Mouse (Mus musculus) natural killer cell, adult 2 months (primary cell): Measurements from ENCODE around the gene Gpd1l.
"Not testable (repeated sequence)": the region's sequence is repeated elsewhere in the genome, so short reads cannot be mapped to it uniquely, and the experiment has no call there.

Experiments used
- DNase-seq, 2 experiments: peaks; one replicate each; pipeline ENCODE4 v3.0.0; 2022; ENCODE audit warnings: low spot score in 2 of 2

The Gpd1l gene

GRCm38 (mm10) chr9:114933723-114934171 lies at the start of gene Gpd1l:
TSS of gene Gpd1l (minus strand) at chr9:114933987.
- peak; percentile 82 to 91 for DNase-seq

- no peak for DNase-seq
Observed at GRCm38 (mm10) chr9:114982689-114983360, 49.0 kb upstream of the Gpd1l start, which contains the start of gene Rps27rt. TSS of gene Rps27rt (minus strand) at chr9:114982739.

DNA sequence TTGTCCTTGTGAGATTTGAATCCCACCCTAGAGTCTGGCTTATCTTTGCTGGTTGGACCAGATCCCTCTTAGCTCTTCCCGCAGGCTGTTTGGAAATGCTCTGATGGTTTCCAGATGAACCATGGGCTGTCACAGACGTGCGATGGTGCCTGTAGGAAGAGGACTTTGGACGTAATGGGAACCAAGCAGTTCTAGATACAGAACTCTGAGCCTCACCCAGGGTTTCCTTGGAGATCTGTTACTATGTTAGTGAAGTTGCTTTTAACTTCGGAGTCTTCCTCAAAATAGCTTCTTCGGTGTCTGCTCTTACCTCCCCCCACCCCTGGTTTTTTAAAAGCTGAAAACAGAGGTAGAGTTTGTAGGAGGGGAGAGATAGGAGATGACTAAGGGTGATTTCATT lies 46.2 kb upstream of the Gpd1l start:
- DNase-seq, result no peak

DNA sequence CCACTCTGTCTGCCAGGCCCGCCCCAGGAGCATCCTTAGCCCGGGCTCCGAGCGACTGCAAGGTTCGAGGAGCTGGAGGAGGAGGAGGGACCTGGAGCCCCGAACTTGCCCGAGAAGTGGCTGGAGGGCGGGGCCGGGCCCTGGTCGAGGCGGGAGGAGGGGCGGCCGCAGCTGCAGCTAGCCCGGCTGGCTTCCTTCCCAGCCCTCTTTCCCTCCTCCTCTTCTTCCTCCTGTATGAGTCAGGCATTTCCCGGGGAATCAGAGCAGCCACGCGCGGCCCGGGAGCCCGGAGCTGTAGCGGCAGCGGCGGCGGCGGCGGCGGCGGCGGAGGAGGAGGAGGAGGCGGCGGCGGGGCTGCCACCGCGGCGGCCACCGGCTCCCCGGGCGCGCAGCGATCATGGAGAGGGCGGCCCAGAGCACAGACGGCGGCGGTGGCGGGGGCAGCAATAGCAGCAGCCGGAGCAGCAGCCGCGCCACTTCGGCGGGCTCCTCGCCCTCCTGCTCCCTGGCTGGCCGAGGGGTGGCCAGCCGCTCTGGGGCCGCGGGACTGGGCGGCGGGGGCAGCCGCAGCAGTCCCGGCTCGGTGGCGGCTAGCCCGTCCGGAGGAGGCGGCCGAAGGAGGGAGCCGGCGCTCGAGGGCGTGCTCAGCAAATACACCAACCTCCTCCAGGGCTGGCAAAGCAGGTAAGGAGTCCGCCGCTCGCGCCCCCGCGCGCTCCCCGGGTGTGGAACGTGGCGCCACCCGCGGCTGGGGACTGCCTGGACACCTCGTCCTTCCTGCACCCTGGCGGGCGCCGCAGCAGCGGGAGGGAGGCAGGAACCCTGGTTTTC lies 44.7 kb upstream of the Gpd1l start, which contains the start of gene Osbpl10:
Osbpl10 (plus strand) TSS at position 289 of the 831 bp plus-strand sequence.
- DNase-seq, result peak in 1 of 2 experiments; percentile 14

DNA sequence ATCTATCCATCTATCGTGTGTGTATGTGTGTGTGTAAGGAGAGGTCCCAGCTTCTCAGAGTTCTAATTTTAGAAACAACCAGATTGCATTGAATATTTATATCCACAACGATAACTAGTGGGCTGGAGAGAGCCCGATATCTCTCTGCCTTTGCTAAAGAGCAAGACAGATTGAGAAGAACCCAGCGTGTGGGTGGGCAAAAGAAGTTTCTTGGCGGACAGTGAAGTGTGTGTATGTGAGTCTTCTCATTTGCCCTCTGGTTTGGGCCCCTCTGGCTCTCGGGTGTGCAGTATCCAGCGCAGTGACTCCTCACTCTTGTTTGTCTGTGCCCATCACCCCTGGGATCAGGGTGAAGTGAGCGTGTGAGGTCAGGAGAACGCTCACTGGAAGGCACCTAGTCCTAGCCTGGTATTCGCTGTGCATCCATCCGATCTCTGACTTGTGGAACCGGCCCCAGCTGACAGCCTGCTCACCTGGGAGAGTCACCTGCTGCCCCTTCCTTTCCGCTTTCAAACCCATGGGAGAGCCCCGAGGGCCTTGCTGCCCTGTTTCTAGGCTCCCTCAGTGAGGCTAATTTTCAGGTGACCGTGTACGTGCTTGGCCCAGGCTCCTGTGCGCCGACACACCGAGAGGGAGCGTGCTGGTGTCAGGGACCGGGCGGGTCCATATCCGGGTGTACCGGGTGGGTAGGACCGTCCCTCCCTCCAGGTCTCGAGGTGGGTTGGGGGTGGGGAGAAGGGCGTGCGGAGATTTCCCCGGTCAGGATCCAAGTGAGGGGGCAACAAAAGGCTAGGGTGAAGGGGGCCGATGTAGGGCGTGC lies 43.9 kb upstream of the Gpd1l start:
- no peak for DNase-seq

DNA sequence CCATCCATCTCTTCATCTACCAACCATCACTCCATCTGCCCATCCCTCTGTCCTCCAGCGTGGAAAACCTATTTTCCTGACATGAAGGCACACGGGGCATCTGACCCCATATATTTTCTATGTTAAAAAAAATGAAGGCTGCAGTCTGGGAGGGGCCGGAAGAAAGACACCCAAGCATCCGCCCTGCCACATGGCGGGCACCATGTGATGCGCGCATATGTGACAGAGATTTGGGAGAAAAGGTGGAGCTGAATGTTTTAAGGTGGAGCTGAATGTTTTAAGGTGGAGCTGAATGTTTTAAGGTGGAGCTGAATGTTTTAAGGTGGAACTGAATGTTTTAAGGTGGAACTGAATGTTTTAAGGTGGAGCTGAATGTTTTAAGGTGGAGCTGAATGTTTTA lies 32.5 kb upstream of the Gpd1l start:
- DNase-seq, result not testable (repeated sequence)

GRCm38 (mm10) chr9:114964093-114964492 lies 30.3 kb upstream of the Gpd1l start:
- no peak for DNase-seq

GRCm38 (mm10) chr9:114960844-114961243 lies 27.1 kb upstream of the Gpd1l start:
- no peak for DNase-seq

DNA sequence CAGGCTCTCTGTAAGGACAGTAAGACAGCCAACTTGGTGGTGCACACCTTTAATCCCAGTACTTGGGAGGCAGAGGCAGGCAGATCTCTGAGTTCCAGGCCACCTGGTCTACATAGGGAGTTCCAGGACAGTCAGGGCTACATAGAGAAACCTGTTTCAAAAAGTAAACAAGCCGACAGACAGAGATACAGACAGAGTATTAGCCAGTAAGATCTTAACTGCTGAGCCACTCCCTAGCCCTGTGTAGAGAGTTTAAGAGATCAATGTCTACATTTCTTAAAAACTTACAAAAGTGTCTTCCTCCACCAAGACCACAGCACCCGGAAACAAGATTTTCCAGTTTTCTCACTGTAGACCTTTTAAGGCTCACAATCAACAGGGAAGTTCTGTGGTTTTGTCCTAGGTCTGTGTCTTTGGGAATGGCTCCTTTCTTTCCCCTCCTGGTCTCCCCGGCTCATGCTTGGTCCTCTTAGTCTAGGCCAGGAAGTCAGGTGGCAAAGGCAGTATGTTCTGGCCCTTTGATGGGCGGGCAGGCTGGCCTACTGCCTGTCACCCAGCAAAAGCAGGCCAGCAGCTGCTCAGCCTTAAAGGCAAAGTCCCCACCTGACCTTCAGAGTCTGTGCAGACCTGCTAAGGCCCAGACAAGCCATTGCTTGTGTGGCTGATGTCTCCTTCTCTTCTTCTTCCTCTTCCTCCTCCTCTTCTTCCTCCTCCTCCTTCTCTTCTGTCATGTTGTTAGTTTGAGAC lies 26.4 kb upstream of the Gpd1l start:
- DNase-seq, result no peak

DNA sequence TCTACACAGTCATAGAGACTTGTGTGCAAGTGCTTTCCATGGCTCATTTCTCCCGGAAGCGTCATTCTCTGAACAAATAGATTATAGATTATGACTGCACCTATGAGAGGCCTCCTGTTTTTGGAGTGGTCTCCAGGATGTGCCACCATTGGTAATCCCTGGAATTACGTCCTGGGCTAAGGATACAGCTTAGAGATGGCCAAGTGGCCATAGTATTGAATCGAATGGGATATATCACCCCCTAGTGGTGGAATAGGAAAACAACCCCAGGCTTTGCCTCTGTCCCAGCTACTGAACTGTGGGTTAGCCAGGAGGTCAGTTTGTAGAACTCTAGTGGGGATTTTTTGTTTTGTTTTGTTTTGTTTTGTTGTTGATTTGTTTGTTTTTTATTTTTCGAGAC lies 23.2 kb upstream of the Gpd1l start:
- no peak for DNase-seq

GRCm38 (mm10) chr9:114955340-114955739 lies 21.6 kb upstream of the Gpd1l start:
- DNase-seq, result no peak

DNA sequence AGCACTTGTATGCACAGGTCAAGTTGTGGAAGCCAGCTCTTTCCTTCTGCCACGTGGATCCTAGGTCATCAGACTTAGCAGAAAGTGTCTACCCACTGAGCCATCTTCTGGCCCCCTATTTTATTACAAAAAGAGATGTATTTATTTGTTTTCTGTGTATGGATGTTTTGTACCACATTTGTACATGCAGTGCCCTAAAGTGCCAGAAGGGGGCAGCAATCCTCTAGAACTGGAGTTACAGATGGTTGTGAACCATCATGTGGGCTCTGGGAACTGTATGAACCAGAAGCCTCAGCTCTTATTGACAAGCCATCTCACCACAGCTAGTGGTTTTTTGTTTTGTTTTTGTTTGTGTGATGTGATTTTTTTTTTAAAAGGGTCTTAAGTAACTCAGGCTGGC lies 19.1 kb upstream of the Gpd1l start:
- DNase-seq, result no peak

DNA sequence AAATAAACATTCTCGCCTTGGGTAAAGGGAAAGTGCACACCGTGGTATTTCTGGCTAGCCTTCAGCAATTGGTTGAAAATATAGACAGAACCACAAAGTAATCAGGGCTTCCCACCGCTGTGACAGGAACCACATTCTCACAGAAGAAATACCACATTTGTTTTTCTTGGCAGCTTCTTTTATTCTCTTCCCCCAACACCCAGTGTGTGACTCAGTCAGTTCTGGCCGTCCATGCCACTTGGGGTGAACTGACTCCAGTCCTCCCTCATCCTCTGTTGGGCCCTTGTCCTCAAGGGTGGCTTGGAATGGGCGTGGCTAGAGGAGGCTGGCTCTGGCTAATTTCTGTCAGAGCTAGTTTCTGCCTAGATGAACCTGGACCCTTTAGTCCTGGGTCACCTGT lies 14.6 kb upstream of the Gpd1l start:
- no peak for DNase-seq

DNA sequence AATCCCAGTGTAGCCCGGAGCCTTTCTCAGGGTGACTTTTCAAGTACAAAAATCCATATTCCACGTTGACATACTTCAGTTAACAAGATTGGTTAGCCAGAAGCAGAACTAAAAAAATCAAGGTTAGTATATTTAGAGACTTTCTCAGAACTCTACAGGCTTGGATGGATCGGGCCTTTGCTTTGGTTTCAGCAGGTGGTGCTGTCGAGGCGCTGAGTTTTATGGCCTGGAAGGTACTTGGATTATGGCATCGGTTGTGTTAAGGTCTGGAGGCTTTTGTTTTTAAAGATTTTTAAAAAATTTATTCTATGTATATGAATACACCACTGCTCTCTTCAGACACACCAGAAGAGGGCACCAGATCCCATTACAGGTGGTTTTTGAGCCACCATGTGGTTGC lies 11.8 kb upstream of the Gpd1l start:
- DNase-seq, result no peak

- no peak for DNase-seq
Observed at GRCm38 (mm10) chr9:114944642-114945041, 10.9 kb upstream of the Gpd1l start.

GRCm38 (mm10) chr9:114936687-114937086 lies 2.9 kb upstream of the Gpd1l start:
- DNase-seq, result no peak

GRCm38 (mm10) chr9:114935321-114935720 lies 1.5 kb upstream of the Gpd1l start:
- DNase-seq, result no peak

- peak; percentile 5 to 21 for DNase-seq
Observed at GRCm38 (mm10) chr9:114934231-114934630, 444 bp upstream of the Gpd1l start.

- no peak for DNase-seq
Observed at GRCm38 (mm10) chr9:114933037-114933722, 607 bp downstream of the Gpd1l start.

DNA sequence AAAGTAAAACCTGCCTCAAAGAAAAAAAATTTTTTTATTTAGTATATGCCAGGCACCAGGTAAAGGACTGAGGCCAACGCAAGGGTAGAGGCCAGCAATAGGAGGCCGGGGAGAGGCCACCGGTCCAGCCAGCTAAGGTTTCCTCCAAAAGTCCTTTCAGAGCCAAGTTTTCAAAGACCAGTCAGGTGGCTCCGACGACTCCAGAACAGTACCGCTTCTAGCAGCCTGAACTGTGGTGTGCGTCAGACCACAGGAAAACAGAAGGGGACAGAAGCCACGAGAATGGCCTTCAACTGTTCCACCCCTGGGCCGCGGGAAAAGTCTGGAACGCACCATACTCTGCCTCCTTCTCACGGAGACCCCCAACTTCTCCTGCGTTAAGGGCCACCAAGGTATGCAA lies 1.2 kb downstream of the Gpd1l start:
- no peak for DNase-seq
